Mouse (Mus musculus) limb, embryonic 11.5 days (tissue): ENCODE results near the gene Gria1. TPM values are rescaled to one million over a fixed set of nuclear protein-coding genes. Genes with fewer than 3 reads are reported as not detected.

Experiments
- ATAC-seq: fragments of 200-750 bp; cut with Nextera tagmentation; 2 replicates; pipeline ENCODE4 v1.8.0; 2017; ENCODE audit warnings: low read depth; ENCODE audit not compliant: insufficient number of reproducible peaks, low FRiP score, low TSS enrichment
- DNase-seq: peaks from one replicate; pipeline ENCODE4 v3.0.0-alpha.2; 2015; ENCODE audit warnings: low spot score
- H3K27ac ChIP-seq: fragments of 300-500 bp; sonication (generic); replicated peaks from 2 replicates; pipeline ENCODE4 v1.5.1; 2014; ENCODE audit warnings: low read depth, mild to moderate bottlenecking, low read length
- H3K27me3 ChIP-seq: fragments of 300-500 bp; sonication (generic); 2 replicates; pipeline ENCODE4 v1.6.1; 2014; ENCODE audit warnings: mild to moderate bottlenecking, low read length, mixed read lengths; ENCODE audit not compliant: control insufficient read depth, insufficient read depth
- H3K36me3 ChIP-seq: fragments of 300-500 bp; sonication (generic); 2 replicates; pipeline ENCODE4 v1.6.1; 2014; ENCODE audit warnings: mild to moderate bottlenecking, low read length, moderate library complexity, mixed read lengths; ENCODE audit not compliant: control insufficient read depth, insufficient read depth
- H3K4me1 ChIP-seq: fragments of 300-500 bp; sonication (generic); 2 replicates; pipeline ENCODE4 v1.6.1; 2014; ENCODE audit warnings: low read length, mixed read lengths; ENCODE audit not compliant: control insufficient read depth, insufficient read depth
- H3K4me2 ChIP-seq: fragments of 300-500 bp; sonication (generic); 2 replicates; pipeline ENCODE4 v1.6.1; 2014; ENCODE audit warnings: low read depth, mild to moderate bottlenecking, moderate library complexity; ENCODE audit not compliant: severe bottlenecking
- H3K4me3 ChIP-seq: fragments of 300-500 bp; sonication (generic); 2 replicates; pipeline ENCODE4 v1.5.1; 2014; ENCODE audit warnings: low read depth, low read length
- H3K9ac ChIP-seq: fragments of 300-500 bp; sonication (generic); 2 replicates; pipeline ENCODE4 v1.6.1; 2014; ENCODE audit warnings: mild to moderate bottlenecking, low read length
- H3K9me3 ChIP-seq: fragments of 300-500 bp; sonication (generic); 2 replicates; pipeline ENCODE4 v1.6.1; 2016; ENCODE audit warnings: low read length; ENCODE audit not compliant: control insufficient read depth
- WGBS: fragments of 180-500 bp; shearing (Covaris S2); extraction: QIAGEN DNeasy Blood & Tissue Kit; methylation state at CpG from one replicate; pipeline ENCODE4 v1.1.7; 2014; 5-methylcytosine and 5-hydroxymethylcytosine counted together
- polyA plus RNA-seq: library from polyadenylated mRNA; unstranded; fragments of >200 nt; fragmentation: Nextera tagmentation; extraction: Ambion mirVana; gene quantifications from 2 replicates; pipeline ENCODE4 v1.2.1, GENCODE M21; 2014

The Gria1 gene
- polyA plus RNA-seq, 1 experiment from 2014 or later: 0.24 TPM

GRCm38 (mm10) chr11:57201245-57201976 lies 190.2 kb downstream of the Gria1 start:
- H3K4me1 ChIP-seq: no peaks in the 10 kb centered on the region
- no peaks in the 10 kb centered on the region for H3K36me3 ChIP-seq
- H3K27me3 ChIP-seq: no peaks in the 10 kb centered on the region
- no peak overlapping the region for H3K9ac ChIP-seq
- H3K4me3 ChIP-seq: no peak overlapping the region
- H3K9me3 ChIP-seq: no peaks in the 10 kb centered on the region
- DNase-seq (no peak), ATAC-seq (no peak)
- H3K4me2 ChIP-seq: no peak overlapping the region
- 74% methylated on average over 10 of the region's 10 CpGs for WGBS
- H3K27ac ChIP-seq: no peak overlapping the region

GRCm38 (mm10) chr11:57204371-57204770 lies 193.2 kb downstream of the Gria1 start:
- no peak for DNase-seq
- 63% methylated on average over 6 of the region's 6 CpGs for WGBS

GRCm38 (mm10) chr11:57207260-57207659 lies 196.1 kb downstream of the Gria1 start:
- H3K27me3 ChIP-seq: no peaks in the 10 kb centered on the region
- no peak overlapping the region for H3K9ac ChIP-seq
- no peak overlapping the region for H3K27ac ChIP-seq
- no peak overlapping the region for H3K4me2 ChIP-seq
- no peaks in the 10 kb centered on the region for H3K9me3 ChIP-seq
- H3K4me1 ChIP-seq: no peaks in the 10 kb centered on the region
- no peak overlapping the region for H3K4me3 ChIP-seq
- H3K36me3 ChIP-seq: no peaks in the 10 kb centered on the region
- no peak for ATAC-seq
- no peak for DNase-seq

More at GRCm38 (mm10) chr11:57204371-57204770, 193.2 kb downstream of the Gria1 start:
- H3K4me2 ChIP-seq: no peak overlapping the region
- H3K36me3 ChIP-seq: no peaks in the 10 kb centered on the region
- H3K9ac ChIP-seq: no peak overlapping the region
- no peaks in the 10 kb centered on the region for H3K27me3 ChIP-seq
- H3K4me3 ChIP-seq: no peak overlapping the region
- H3K9me3 ChIP-seq: no peaks in the 10 kb centered on the region
- H3K27ac ChIP-seq: no peak overlapping the region
- no peak for ATAC-seq
- H3K4me1 ChIP-seq: no peaks in the 10 kb centered on the region

- DNase-seq (no peak), ATAC-seq (no peak)
- no peak overlapping the region for H3K9ac ChIP-seq
- H3K27ac ChIP-seq: no peak overlapping the region
- no peaks in the 10 kb centered on the region for H3K27me3 ChIP-seq
- H3K36me3 ChIP-seq: no peaks in the 10 kb centered on the region
- 96% methylated on average over 7 of the region's 7 CpGs for WGBS
- H3K4me1 ChIP-seq: no peaks in the 10 kb centered on the region
- H3K9me3 ChIP-seq: no peaks in the 10 kb centered on the region
- no peak overlapping the region for H3K4me3 ChIP-seq
- no peak overlapping the region for H3K4me2 ChIP-seq
Measured at GRCm38 (mm10) chr11:57214079-57214478, 202.9 kb downstream of the Gria1 start.

- no peak for ATAC-seq
Measured at GRCm38 (mm10) chr11:57214583-57214982, 203.4 kb downstream of the Gria1 start.

GRCm38 (mm10) chr11:57222797-57223569 lies 211.8 kb downstream of the Gria1 start:
- H3K4me2 ChIP-seq: no peak overlapping the region
- 75% methylated on average over 8 of the region's 8 CpGs for WGBS

More at GRCm38 (mm10) chr11:57214583-57214982, 203.4 kb downstream of the Gria1 start:
- Histone ChIP-seq H3K27me3 (no peaks in the 10 kb centered on the region), H3K4me1 (no peaks in the 10 kb centered on the region), H3K9me3 (no peaks in the 10 kb centered on the region), H3K36me3 (no peaks in the 10 kb centered on the region), H3K4me3 (no peak overlapping the region), H3K9ac (no peak overlapping the region), H3K27ac (no peak overlapping the region), H3K4me2 (no peak overlapping the region)
- 85% methylated on average over 5 of the region's 5 CpGs for WGBS
- no peak for DNase-seq

GRCm38 (mm10) chr11:57235446-57235845 lies 224.3 kb downstream of the Gria1 start:
- no peaks in the 10 kb centered on the region for H3K27me3 ChIP-seq
- no peak overlapping the region for H3K4me2 ChIP-seq
- H3K9me3 ChIP-seq: no peaks in the 10 kb centered on the region
- no peak overlapping the region for H3K4me3 ChIP-seq
- H3K36me3 ChIP-seq: no peaks in the 10 kb centered on the region
- 83% methylated on average over 2 of the region's 2 CpGs for WGBS
- no peak overlapping the region for H3K27ac ChIP-seq
- ATAC-seq: no peak
- H3K9ac ChIP-seq: no peak overlapping the region
- H3K4me1 ChIP-seq: peaks cover 7% of the 10 kb centered on the region
- DNase-seq: no peak

More at GRCm38 (mm10) chr11:57222797-57223569, 211.8 kb downstream of the Gria1 start:
- no peak overlapping the region for H3K27ac ChIP-seq
- H3K36me3 ChIP-seq: no peaks in the 10 kb centered on the region
- H3K9ac ChIP-seq: no peak overlapping the region
- no peak overlapping the region for H3K4me3 ChIP-seq
- no peak for DNase-seq
- no peak for ATAC-seq
- H3K4me1 ChIP-seq: no peaks in the 10 kb centered on the region
- no peaks in the 10 kb centered on the region for H3K9me3 ChIP-seq
- H3K27me3 ChIP-seq: no peaks in the 10 kb centered on the region

GRCm38 (mm10) chr11:57236431-57236830 lies 225.2 kb downstream of the Gria1 start:
- H3K9me3 ChIP-seq: no peaks in the 10 kb centered on the region
- H3K4me1 ChIP-seq: peaks cover 7% of the 10 kb centered on the region
- DNase-seq (no peak), ATAC-seq (peak; percentile 47; the same call in 1 of the 2 replicates)
- WGBS: 34% methylated on average over 1 of the region's 1 CpGs
- peak overlapping the region; percentile 31 for H3K4me2 ChIP-seq
- no peak overlapping the region for H3K9ac ChIP-seq
- no peaks in the 10 kb centered on the region for H3K27me3 ChIP-seq
- H3K4me3 ChIP-seq: no peak overlapping the region
- no peak overlapping the region for H3K27ac ChIP-seq
- no peaks in the 10 kb centered on the region for H3K36me3 ChIP-seq
